Mouse (Mus musculus): Measurements from ENCODE around the gene Nefh.

Nefh gene

GRCm38 (mm10) chr11:4953401-4953800, 5.5 kb upstream of the Nefh start:
- DNase-seq (ENCODE audit: extremely low read depth, low read depth, low spot score), result no peak

DNA sequence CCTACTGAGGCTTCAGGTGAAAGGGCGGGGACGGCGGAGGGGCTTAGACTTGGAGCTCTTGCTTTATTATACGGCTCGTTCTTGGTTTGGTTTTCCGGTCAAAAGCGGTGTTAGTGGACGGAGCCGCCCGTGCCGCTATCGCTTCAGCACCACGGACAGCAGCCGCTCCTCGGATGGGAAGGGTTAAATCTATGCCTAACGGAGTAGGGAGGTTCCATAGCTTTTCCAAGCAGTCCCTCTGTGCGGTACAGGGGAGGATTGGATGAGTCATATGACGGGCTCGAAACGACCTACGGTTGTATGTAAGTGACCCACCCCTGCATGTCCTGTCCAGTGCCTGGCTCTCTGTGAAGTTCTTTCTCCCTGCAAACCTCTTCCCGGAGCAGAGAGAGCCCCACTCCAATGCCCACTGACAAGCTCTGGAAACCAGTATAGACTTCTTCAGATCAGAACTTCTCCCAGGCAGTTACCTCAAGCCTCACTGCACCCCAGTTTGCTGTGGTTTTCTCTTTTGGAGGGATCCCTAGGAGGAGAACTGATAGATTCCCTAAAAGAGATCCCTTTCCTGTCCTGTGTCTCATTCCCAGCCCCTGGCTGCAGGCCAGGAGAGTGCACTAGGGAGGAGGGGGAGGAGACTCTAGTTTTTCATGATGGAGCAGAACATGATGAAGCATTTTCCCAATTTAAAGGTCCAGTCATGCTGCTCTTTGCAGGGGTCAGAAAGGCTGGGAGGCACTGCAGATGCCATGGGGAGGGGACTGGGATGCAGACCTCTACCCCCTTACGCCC, 1.6 kb upstream of the Nefh start:
- DNase-seq (ENCODE audit: extremely low read depth, low read depth, low spot score), result no peak

- DNase-seq (ENCODE audit: extremely low read depth, low read depth, low spot score), result no peak
Measured at GRCm38 (mm10) chr11:4948792-4949191, 928 bp upstream of the Nefh start.

GRCm38 (mm10) chr11:4946947-4947812, 684 bp downstream of the Nefh start:
- DNase-seq (ENCODE audit: extremely low read depth, low read depth, low spot score), result no peak

GRCm38 (mm10) chr11:4946530-4946929, 1.3 kb downstream of the Nefh start:
- no peak for DNase-seq (ENCODE audit: extremely low read depth, low read depth, low spot score)

DNA sequence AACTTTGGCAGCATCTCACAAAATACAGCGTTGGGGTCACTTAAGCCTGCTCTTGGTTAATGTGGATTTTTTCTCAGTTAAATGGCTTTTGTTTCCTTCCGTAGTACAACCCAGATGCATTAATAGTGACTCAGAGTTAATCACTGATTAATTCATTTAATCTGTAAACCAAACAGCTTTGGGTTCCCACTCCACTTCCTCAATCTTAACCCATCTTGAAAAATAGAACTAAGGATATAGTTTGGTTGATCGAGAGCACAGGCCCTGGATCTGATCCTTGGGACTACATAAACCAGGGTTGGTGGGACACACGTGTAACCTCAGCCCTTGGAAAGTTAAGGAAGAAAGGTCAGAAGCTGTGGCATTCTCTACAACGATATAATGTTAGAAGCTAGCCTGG, 11.6 kb downstream of the Nefh start:
- DNase-seq (ENCODE audit: extremely low read depth, low read depth, low spot score), result no peak

DNA sequence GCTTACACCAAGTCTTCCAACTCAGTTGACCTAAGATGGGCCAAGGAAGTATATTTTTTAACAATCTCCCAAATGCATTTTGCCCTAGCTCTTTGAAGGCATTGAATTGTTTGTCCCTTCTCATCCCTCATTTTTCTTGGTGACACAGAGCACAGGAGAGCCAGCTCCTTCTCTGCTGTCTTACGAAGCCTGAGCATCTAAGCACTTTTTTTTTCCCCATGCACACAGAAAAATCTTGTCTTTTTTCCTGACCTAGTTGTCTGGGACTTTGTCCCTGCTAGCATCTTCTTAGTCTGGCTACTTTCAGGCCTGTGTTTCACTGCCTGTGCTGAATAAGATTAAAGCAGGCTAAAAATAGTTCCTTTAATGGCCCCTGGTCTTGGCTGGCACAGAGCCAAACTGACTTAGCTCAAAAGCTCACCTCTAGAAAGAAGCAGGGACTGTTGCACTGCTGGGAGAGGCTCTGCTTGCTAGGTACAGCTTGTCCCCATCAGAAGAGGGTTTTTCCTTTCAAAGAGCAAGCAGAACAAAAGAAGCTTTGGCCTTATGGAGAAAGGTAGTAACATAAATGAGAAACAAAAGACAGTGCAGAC, 16.8 kb downstream of the Nefh start:
- no peak for DNase-seq (ENCODE audit: extremely low read depth, low read depth, low spot score)

DNA sequence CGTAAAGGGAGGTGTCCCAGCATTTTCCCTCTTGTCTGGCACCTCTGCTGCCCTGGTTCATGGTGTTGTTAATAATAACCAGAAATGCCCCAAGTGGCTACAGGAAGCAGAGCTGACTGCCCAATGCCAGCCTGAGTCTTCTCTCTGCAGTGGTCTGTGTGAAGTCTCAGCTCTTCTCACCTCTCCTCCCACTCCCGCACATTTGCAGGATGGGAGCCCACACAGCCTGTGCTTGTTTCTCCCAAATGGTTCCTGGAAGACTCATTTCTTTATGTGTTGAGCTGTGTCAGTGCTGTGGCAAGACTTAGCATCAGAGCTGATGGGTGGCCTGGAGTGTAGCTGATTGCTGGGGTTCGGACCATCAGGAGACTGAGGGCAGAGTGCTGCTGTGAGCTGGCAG, 20.6 kb downstream of the Nefh start:
- DNase-seq (ENCODE audit: extremely low read depth, low read depth, low spot score), result no peak

- no peak for DNase-seq (ENCODE audit: extremely low read depth, low read depth, low spot score)
Measured at GRCm38 (mm10) chr11:4921751-4922150, 26.1 kb downstream of the Nefh start.

DNA sequence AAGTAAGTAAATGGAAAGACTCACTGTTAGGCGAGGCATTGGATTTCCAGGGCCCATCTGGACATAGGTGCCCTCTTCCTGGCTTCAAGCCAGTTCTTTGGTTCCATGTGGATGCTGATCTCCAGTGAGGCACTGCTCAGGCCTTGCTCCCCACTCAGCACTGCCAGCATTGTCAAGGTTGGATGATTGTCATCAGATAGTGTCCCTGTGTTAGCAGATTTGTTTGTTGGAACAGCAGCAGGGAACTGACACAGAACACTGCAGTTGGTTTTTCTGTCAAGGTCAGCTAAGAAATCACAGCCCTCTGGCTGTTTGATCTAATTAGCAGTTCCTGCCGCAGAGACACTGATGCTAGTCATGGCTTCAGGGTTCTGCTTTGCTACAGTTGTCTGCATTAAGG, 26.6 kb downstream of the Nefh start:
- DNase-seq (ENCODE audit: extremely low read depth, low read depth, low spot score), result no peak

GRCm38 (mm10) chr11:4916068-4916467, 31.8 kb downstream of the Nefh start:
- no peak for DNase-seq (ENCODE audit: extremely low read depth, low read depth, low spot score)

GRCm38 (mm10) chr11:4906231-4906630, 41.6 kb downstream of the Nefh start:
- DNase-seq (ENCODE audit: extremely low read depth, low read depth, low spot score), result no peak

GRCm38 (mm10) chr11:4901956-4902355, 45.9 kb downstream of the Nefh start:
- no peak for DNase-seq (ENCODE audit: extremely low read depth, low read depth, low spot score)

- DNase-seq (ENCODE audit: extremely low read depth, low read depth, low spot score), result no peak
Measured at GRCm38 (mm10) chr11:4900437-4900836, 47.4 kb downstream of the Nefh start.

DNA sequence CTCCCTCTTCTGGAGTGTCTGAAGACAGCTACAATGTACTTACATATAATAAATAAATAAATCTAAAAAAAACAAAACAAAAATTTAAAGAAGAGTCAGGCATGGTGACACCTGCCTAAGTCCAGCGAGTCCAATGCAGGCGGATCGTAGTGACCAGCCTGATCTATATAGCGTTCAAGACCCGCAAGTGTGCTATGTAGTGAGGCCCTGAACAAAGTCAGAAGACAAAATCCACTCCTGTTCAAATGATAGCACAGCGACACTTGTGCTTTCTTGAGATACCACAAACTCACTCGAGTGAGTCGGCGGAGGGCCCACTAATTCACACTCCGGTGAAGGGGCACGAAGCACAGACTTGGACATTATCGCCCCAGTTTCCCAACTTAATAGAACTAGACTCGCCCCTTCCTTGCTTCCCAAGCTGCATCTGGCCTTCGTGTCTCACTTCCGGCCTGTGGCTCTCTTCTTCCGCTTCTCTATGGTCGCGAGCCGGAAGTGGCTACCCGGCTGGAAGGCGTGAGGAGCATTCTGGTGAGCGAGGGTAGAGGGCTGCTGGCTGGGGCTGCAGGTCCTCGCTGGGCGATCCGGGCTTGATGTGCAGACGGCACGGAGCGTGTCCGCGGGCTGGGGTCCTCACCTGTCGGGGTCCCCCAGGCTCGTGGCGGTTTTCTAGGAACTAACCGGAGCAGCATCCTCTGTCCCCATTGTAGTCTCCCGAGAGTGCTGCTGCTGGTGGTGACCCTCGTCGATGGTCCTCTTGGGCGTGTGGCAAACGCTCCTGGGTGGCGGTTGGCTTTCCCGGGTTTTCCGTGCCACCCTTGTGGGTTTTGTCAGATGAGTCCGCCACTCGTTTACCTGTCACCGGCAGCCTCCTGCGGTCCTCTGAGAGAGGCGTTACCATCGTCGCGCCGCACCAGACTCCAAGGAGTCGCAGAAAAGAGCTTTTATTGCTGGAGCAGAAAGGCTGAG, 52.7 kb downstream of the Nefh start, which contains the start of gene Thoc5:
Gene Thoc5 (plus strand): TSS at position 473 of the 969 bp plus-strand sequence.
- DNase-seq (ENCODE audit: extremely low read depth, low read depth, low spot score), result no peak

All from fat pad, adult 2 months (tissue).